ENCODE assay signal across 9 mouse cellular contexts in genomic region chr2:129879817-129880216, GRCm38 (mm10).
DNase-seq lines count a peak whose midpoint lies in the region; ATAC-seq and TF ChIP-seq lines count a peak whose summit lies in the region.
"Had no signal": no experiment of that assay in that cellular context is flagged by ENCODE, and none has a peak within 500 bp of the region (broad histone marks: within the 10 kb centered on the region; RNA-seq: fewer than 3 reads in every experiment).

No protein-coding gene starts in this region.

- no peaks in the 10 kb centered on the region for H3K36me3 ChIP-seq in lung, embryonic 14.5 days (ENCODE audit: insufficient read depth)
- H3K36me3 ChIP-seq: embryonic facial prominence, embryonic 13.5 days had no signal

- ATAC-seq in lung, embryonic 14.5 days (ENCODE audit: insufficient read depth) = no peak

- H3K4me2 ChIP-seq in lung, embryonic 14.5 days = no peak overlapping the region
- H3K4me2 ChIP-seq: embryonic facial prominence, embryonic 13.5 days had no signal

- H3K27ac ChIP-seq in cerebellum, adult 2 months (ENCODE audit: insufficient read depth, low read length) = no peak overlapping the region
- H3K27ac ChIP-seq in lung, embryonic 14.5 days (ENCODE audit: low read depth) = no peak overlapping the region
- H3K27ac ChIP-seq: embryonic facial prominence, embryonic 13.5 days had no signal

- H3K27me3 ChIP-seq in cerebellum, adult 2 months (ENCODE audit: control insufficient read depth, insufficient read depth, low read length) = no peaks in the 10 kb centered on the region
- H3K27me3 ChIP-seq in lung, embryonic 14.5 days (ENCODE audit: insufficient read depth, low read length) = no peaks in the 10 kb centered on the region
- H3K27me3 ChIP-seq: embryonic facial prominence, embryonic 13.5 days had no signal

- WGBS in cerebellum, adult 2 months = 36% methylated on average over 3 of the region's 3 CpGs
- 46% methylated on average over 3 of the region's 3 CpGs for WGBS in lung, embryonic 14.5 days

- no peaks in the 10 kb centered on the region for H3K9me3 ChIP-seq in lung, embryonic 14.5 days (ENCODE audit: low read depth, low read length)
- H3K9me3 ChIP-seq: embryonic facial prominence, embryonic 13.5 days had no signal

- no peak for TF ChIP-seq POLR2A in cerebellum, adult 2 months (IDR thresholded peaks at IDR 0.05; ENCODE audit: borderline replicate concordance, insufficient read depth, low read length)

- DNase-seq in urinary bladder, postnatal 36 days (ENCODE audit: low spot score in 2 of 2) = peak; percentile 28 to 30
- DNase-seq in urinary bladder, postnatal 10 days (ENCODE audit: low spot score) = no peak
- DNase-seq in cerebellum, adult 2 months = peak; percentile 43 to 53
- DNase-seq in frontal cortex, adult 2 months (ENCODE audit: extremely low spot score in 1 of 2, low spot score in 1 of 2) = peak; percentile 44 to 86
- peak; percentile 52 to 63 for DNase-seq in kidney, postnatal 25 days
- DNase-seq in lung, embryonic 14.5 days = peak; percentile 68
- DNase-seq in ovary, postnatal 10 days (ENCODE audit: low spot score) = peak; percentile 15
- DNase-seq in yolk sac, embryonic 10.5 days (ENCODE audit: low spot score) = peak; percentile 5

- H3K4me3 ChIP-seq in cerebellum, adult 2 months (replicated peaks; ENCODE audit: insufficient read depth, low read depth, low read length) = no peak overlapping the region
- no peak overlapping the region for H3K4me3 ChIP-seq in lung, embryonic 14.5 days (ENCODE audit: low read depth, low read length)
- H3K4me3 ChIP-seq: embryonic facial prominence, embryonic 13.5 days had no signal

- peak; percentile 78 for TF ChIP-seq CTCF in cerebellum, adult 2 months (IDR thresholded peaks at IDR 0.05; ENCODE audit: borderline replicate concordance, insufficient read depth, low read depth, low read length)
- peak; percentile 73 for TF ChIP-seq CTCF in lung, embryonic 14.5 days (IDR thresholded peaks at IDR 0.05; ENCODE audit: low read depth)

- no peak overlapping the region for H3K9ac ChIP-seq in lung, embryonic 14.5 days
- H3K9ac ChIP-seq: embryonic facial prominence, embryonic 13.5 days had no signal

- H3K4me1 ChIP-seq in cerebellum, adult 2 months (ENCODE audit: control insufficient read depth, insufficient read depth, low read length) = no peaks in the 10 kb centered on the region
- H3K4me1 ChIP-seq in lung, embryonic 14.5 days (ENCODE audit: insufficient read depth) = no peaks in the 10 kb centered on the region
- H3K4me1 ChIP-seq: embryonic facial prominence, embryonic 13.5 days had no signal
